Mouse (Mus musculus): ENCODE measurements around the gene Psmd9.

DNA sequence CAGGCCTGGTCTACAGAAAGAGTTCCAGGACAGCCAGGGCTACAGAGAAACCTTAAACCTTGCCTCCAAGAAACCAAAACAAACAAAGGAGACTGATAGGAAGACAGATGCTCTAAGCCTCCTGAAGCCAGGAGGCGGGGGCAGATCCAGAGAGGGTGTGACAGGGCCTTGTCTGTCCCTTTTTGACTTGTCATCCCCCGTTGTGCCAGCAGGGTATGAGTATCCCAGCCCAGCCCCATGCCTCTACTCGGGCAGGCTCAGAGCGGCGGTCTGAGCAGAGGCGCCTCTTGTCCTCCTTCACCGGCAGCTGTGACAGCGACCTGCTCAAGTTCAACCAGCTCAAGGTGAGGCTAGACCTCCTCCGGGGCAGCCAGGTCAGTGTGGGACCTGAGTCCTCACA lies 6.3 kb upstream of the Psmd9 start:
- no peak for TF ChIP-seq CTCF (IDR thresholded peaks at IDR 0.05; ENCODE audit: low read depth, low read length)
- TF ChIP-seq TAL1 (conservative IDR thresholded peaks at IDR 0.05; ENCODE audit: low read depth, low read length): no peak
- TF ChIP-seq GATA1 (IDR thresholded peaks at IDR 0.05; ENCODE audit: borderline replicate concordance, low read length): no peak
- no peak for TF ChIP-seq POLR2AphosphoS5 (IDR thresholded peaks at IDR 0.05; ENCODE audit: insufficient replicate concordance, low read depth, low read length)
- TF ChIP-seq GATA2 (IDR thresholded peaks at IDR 0.05; ENCODE audit: borderline replicate concordance, low read depth, low read length): no peak
